Mouse (Mus musculus) embryonic facial prominence, embryonic 10.5 days (tissue): Measurements from ENCODE around the gene Map2k1. TPM values are rescaled to one million over a fixed set of nuclear protein-coding genes. Genes with fewer than 3 reads are reported as not detected.

ENCODE experiments used
- DNase-seq: peaks from one replicate; pipeline ENCODE4 v3.0.0-alpha.2; 2017; ENCODE audit warnings: low spot score
- H3K27ac ChIP-seq: fragments of 300-500 bp; sonication (generic); replicated peaks from 2 replicates; pipeline ENCODE4 v1.5.1; 2016; ENCODE audit warnings: mild to moderate bottlenecking
- H3K27me3 ChIP-seq: fragments of 300-500 bp; sonication (generic); replicated peaks from 2 replicates; pipeline ENCODE4 v1.6.1; 2016; ENCODE audit warnings: low read depth, mild to moderate bottlenecking; ENCODE audit not compliant: poor library complexity, severe bottlenecking
- H3K36me3 ChIP-seq: fragments of 300-500 bp; sonication (generic); replicated peaks from 2 replicates; pipeline ENCODE4 v1.6.1; 2016; ENCODE audit warnings: mild to moderate bottlenecking, moderate library complexity
- H3K4me1 ChIP-seq: fragments of 300-500 bp; sonication (generic); 2 replicates; pipeline ENCODE4 v1.6.1; 2016
- H3K4me3 ChIP-seq: fragments of 300-500 bp; sonication (generic); 2 replicates; pipeline ENCODE4 v1.5.1; 2016; ENCODE audit warnings: mild to moderate bottlenecking, moderate library complexity
- H3K9me3 ChIP-seq: fragments of 300-500 bp; sonication (generic); 2 replicates; pipeline ENCODE4 v1.6.1; 2016; ENCODE audit warnings: mild to moderate bottlenecking
- whole genome bisulfite sequencing: fragments of 180-500 bp; shearing (Covaris S2); methylation state at CpG from one replicate; pipeline ENCODE4 v1.1.7; 2016; 5-methylcytosine and 5-hydroxymethylcytosine counted together
- polyA plus RNA-seq: library from polyadenylated mRNA; unstranded; fragments of >200 nt; fragmentation: Nextera tagmentation; extraction: Ambion mirVana; gene quantifications from 2 replicates; pipeline ENCODE4 v1.2.1, GENCODE M21; 2016

The Map2k1 gene
- polyA plus RNA-seq, 1 experiment from 2014 or later = 82.6 TPM

DNA sequence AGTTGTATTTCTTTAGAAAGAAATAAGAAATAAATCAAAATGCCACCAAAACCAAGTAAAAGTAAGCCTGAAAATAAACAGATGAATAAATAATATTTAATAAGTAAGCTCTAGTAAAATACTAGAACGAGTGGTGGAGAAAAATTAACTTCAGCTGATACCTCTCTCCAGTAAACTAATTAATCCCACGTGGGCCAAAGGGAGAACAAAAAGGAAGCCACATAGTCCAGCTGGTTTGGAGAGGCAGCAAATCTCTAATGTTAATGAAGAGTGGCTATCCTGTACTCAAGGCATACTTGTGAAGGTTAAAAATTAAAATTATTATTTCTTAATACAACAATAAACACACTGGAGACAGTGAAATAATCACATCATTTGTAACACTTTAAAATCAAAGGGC is 13.3 kb downstream of the Map2k1 start:
- no peaks in the 10 kb centered on the region for H3K27me3 ChIP-seq
- H3K36me3 ChIP-seq = peaks cover 21% of the 10 kb centered on the region
- DNase-seq = no peak
- WGBS = 30% methylated on average over 2 of the region's 2 CpGs
- H3K4me3 ChIP-seq = peak overlapping the region; percentile 42
- no peaks in the 10 kb centered on the region for H3K9me3 ChIP-seq
- H3K4me1 ChIP-seq = peaks cover 24% of the 10 kb centered on the region
- peak overlapping the region; percentile 73 for H3K27ac ChIP-seq

DNA sequence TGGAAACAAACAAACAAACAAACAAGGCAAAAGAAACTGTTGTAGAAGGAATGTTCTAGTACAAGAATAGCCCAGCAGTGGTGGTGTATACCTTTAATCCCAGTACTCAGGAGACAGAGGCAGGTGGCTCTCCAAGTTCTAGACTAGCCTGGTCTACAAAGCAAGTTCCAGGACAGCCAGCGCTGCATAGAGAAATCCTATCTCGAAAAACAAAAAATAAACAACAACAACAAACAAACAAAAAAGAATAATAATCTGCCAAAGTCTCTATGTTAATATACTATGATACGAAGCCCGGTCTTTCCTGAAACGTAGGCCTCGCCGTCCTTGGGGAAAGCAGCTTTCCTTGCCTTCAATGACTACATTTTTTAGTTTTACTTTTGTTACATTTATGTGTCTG is 17.4 kb downstream of the Map2k1 start:
- Histone ChIP-seq H3K27me3 (no peaks in the 10 kb centered on the region), H3K4me3 (no peak overlapping the region), H3K4me1 (peaks cover 56% of the 10 kb centered on the region), H3K36me3 (peaks cover 20% of the 10 kb centered on the region), H3K27ac (no peak overlapping the region), H3K9me3 (no peaks in the 10 kb centered on the region)
- DNase-seq = no peak
- WGBS = 95% methylated on average over 7 of the region's 7 CpGs

DNA sequence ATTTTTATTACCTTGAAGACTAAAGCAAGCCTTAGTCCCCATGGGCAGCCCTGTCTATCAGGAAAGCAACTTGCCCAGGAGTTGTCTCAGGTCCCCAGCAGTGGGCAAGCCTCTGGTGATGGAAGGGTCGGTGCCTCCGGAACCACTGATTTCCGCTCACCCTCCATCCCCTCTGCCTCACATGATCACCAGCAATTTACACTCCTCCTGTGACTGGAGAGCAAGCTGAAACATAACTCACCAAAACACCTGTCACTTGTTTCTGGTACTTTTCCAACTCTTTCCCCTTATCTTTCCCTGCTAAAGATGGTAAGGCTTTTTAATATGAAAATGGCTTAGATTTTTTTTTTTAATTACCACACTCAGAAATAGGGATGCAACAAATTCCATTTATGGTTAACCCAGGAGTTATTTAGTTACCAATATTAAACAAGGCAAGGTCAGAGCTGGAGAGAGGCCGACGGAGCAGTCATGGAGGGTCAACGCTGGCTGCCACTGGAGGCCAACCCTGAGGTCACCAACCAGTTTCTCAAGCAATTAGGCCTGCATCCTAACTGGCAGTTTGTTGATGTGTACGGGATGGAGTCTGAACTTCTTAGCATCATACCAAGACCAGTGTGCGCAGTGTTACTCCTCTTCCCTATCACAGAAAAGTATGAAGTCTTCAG is 18.5 kb downstream of the Map2k1 start, which contains the start of gene Uchl4:
Uchl4 (plus strand) TSS at position 434 of the 668 bp plus-strand sequence.
- DNase-seq = no peak
- Histone ChIP-seq H3K36me3 (peaks cover 20% of the 10 kb centered on the region), H3K27me3 (no peaks in the 10 kb centered on the region), H3K4me1 (peaks cover 55% of the 10 kb centered on the region), H3K27ac (peak within 1 kb of the TSS; percentile 49), H3K9me3 (no peaks in the 10 kb centered on the region), H3K4me3 (no peak within 1 kb of the TSS)
- WGBS = 76% methylated on average over 8 of the region's 8 CpGs

DNA sequence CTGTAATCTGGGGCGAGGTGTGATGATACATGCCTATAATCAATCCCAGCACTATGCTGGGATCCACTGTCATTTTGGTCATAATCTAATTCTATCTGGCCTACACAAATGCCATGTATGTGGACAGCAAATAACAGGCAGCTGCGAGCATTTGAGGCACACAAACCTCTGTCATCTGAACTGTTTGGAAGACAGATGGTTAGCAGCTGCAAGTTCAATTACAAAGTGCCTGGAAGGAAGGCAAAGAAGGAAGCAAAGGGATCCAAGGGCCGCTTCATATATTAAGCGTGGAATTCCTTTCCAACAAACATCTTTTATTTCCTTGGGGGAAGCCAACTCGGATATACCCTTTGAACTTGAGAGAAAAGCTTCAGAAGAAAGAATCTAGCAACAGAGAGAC is 19.8 kb downstream of the Map2k1 start:
- 46% methylated on average over 5 of the region's 5 CpGs for WGBS
- H3K4me1 ChIP-seq = peaks cover 61% of the 10 kb centered on the region
- no peaks in the 10 kb centered on the region for H3K27me3 ChIP-seq
- H3K4me3 ChIP-seq = no peak overlapping the region
- peak; percentile 42 for DNase-seq
- peaks cover 15% of the 10 kb centered on the region for H3K36me3 ChIP-seq
- peak overlapping the region; percentile 49 for H3K27ac ChIP-seq
- no peaks in the 10 kb centered on the region for H3K9me3 ChIP-seq

DNA sequence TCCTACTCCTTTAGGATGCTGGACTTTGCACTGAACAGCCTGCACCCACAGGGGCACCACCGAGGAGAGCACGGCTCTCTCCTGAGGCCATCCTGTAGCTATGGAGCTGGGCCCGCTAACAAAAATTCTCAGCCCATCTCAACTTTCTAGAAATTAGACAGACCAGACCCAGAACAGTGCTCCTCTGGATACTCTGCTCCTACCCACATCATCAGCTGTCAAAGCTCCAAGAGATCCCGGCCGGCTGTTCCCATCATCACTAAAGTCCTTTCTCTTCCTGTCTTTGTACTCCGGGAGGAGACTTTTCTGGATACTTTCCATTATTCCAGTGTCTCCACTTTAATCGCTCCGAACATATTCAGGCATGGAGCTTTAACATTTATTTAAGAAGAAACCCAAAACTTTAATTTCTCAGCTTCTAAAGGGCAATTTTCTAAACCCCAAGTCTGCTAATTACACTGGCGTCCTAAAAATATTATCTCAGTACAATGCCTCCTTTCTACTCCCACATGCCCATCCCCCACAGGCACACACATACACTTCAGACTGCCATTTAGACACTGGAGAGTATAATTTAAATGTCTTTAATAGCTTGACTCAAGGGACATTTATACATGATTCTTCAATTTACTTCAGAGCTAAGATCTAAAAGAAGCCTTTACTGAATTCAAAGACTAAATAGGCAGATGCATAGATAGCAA is 21.0 kb downstream of the Map2k1 start:
- peak; percentile 43 for DNase-seq
- Histone ChIP-seq H3K4me1 (peaks cover 63% of the 10 kb centered on the region), H3K4me3 (no peak overlapping the region), H3K9me3 (no peaks in the 10 kb centered on the region), H3K36me3 (peaks cover 13% of the 10 kb centered on the region), H3K27me3 (no peaks in the 10 kb centered on the region), H3K27ac (peak overlapping the region; percentile 52)
- WGBS = 47% methylated on average over 9 of the region's 9 CpGs

DNA sequence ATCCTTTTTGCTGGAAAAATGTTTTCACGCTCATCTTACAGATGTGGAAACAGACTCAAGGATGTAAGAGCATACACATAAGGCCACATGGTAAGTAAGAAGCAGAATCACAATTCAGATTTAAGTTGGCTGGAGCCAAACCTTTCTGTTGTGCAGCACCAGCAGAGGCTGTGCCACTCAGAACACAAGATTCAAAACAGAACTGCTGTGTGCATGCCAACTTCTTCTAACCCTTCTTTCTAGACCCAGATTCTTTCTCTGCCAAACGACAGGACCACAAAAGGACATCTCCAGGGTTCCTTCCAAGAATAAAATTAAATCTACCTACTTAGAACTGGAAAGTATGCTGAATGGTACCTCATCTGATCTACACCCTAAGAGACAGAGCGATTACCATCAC is 21.8 kb downstream of the Map2k1 start:
- H3K4me1 ChIP-seq = peaks cover 63% of the 10 kb centered on the region
- no peak overlapping the region for H3K4me3 ChIP-seq
- no peaks in the 10 kb centered on the region for H3K9me3 ChIP-seq
- H3K36me3 ChIP-seq = peaks cover 13% of the 10 kb centered on the region
- H3K27ac ChIP-seq = peak overlapping the region; percentile 52
- no peak for DNase-seq
- WGBS = 84% methylated on average over 3 of the region's 3 CpGs
- no peaks in the 10 kb centered on the region for H3K27me3 ChIP-seq

DNA sequence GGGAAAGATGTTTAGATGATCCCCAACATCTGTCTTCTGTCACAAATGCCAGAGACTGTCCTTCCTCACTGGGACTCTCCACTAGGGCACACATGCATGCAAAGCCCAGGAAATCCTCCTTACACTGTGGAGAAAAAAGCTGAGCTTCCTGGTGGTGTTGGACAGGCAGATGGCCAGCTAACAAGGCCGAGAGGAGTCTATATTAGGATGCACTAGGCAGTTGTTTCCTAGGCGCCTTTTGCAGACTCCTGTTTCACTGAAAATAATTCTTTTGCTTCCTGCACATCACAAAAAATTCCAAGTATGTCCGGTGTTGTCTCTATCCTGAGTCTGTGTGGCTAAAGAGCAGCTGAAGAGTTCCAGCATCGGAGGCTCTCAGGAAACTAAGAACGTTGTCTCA is 22.3 kb downstream of the Map2k1 start:
- WGBS = 56% methylated on average over 5 of the region's 5 CpGs
- H3K9me3 ChIP-seq = no peaks in the 10 kb centered on the region

DNA sequence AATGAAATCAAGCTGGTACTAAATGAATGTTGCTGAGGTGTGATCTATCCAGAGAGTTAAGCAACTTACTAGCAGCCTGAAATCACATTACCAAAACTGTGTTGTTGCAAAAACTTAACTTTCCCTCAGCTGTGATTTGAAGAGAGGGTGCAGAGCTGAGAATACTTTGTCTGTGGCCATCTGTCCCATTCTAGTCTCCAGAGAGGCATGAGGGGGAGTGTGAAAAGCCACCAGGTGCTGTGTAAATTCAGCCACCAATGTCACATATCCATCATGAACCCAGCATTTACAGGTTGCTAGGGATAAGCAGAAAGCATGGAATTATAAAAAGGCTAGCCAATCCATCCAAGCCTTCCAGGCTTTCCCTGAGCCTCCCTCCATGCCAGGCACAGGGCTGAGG is 24.5 kb downstream of the Map2k1 start:
- H3K9me3 ChIP-seq = no peaks in the 10 kb centered on the region
- no peaks in the 10 kb centered on the region for H3K27me3 ChIP-seq
- peaks cover 5% of the 10 kb centered on the region for H3K36me3 ChIP-seq
- H3K4me1 ChIP-seq = peaks cover 50% of the 10 kb centered on the region
- no peak overlapping the region for H3K4me3 ChIP-seq
- no peak for DNase-seq
- no peak overlapping the region for H3K27ac ChIP-seq

More for the DNA sequence above, 22.3 kb downstream of the Map2k1 start:
- no peak for DNase-seq
- Histone ChIP-seq H3K36me3 (peaks cover 10% of the 10 kb centered on the region), H3K27me3 (no peaks in the 10 kb centered on the region), H3K4me3 (no peak overlapping the region), H3K4me1 (peaks cover 63% of the 10 kb centered on the region), H3K27ac (peak overlapping the region; percentile 52)

DNA sequence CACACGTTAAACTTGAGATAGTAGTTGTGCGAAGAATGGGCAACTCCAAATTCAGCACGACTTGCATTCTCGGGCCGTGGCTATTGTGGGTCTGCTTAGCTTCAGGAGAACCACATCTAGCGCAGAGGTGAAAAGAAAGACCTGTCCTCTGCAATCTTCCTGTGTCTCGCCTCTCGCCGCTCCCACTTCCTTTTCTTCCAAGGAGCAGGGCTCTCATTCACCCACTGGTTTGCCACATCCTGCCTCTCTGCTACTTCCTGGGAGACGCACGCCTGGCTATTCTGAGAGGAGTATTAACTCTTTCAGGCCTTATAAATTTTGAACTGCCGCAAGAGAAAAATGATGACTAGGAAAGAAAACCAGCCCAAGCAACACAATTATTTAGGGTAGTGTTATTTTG is 25.7 kb downstream of the Map2k1 start:
- Histone ChIP-seq H3K9me3 (no peaks in the 10 kb centered on the region), H3K36me3 (peaks cover 5% of the 10 kb centered on the region), H3K4me3 (no peak overlapping the region), H3K27ac (no peak overlapping the region), H3K27me3 (no peaks in the 10 kb centered on the region), H3K4me1 (peaks cover 37% of the 10 kb centered on the region)
- no peak for DNase-seq
- WGBS = 85% methylated on average over 12 of the region's 12 CpGs

DNA sequence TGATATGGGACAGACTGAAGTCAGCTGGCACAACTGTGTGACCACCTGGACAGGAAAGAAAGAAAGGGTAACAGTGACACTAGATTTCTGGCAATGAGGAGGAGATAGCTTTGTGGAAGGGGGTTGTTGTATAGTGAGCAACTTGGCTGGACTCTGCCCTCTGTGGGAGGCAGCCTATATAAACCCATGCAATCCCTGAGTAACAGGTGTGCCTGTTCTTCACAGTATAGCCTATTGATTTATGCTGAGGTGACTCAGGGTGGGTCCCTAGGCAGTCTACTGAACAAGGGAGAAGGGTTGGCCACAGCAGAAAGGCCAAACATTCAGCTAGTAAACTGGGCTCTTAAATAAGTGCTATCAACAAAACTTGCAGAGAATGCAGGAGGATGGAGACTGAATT is 27.6 kb downstream of the Map2k1 start:
- no peak overlapping the region for H3K27ac ChIP-seq
- H3K4me3 ChIP-seq = no peak overlapping the region
- peaks cover 26% of the 10 kb centered on the region for H3K4me1 ChIP-seq
- H3K9me3 ChIP-seq = no peaks in the 10 kb centered on the region
- no peaks in the 10 kb centered on the region for H3K27me3 ChIP-seq
- DNase-seq = no peak
- H3K36me3 ChIP-seq = peaks cover 5% of the 10 kb centered on the region

DNA sequence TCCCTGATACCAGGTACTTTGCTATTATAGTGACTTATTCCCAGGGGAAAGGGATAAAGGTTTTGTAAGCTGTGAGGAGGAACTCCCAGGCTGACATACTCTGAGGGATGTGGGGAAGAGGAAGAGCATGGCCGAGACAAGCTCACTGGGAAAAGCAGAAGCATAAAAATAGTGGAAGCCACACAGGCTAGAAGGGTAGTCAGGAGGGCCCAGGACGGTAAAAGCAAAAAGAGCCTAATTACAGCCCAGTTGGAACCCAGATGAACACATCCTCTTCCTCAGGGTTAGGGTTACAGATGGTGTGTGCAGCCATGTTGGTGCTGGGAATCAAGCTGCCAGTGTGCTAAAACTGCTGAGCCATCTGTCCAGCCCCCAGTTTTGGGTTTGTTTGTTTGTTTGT is 31.3 kb downstream of the Map2k1 start:
- Histone ChIP-seq H3K9me3 (no peaks in the 10 kb centered on the region), H3K27ac (no peak overlapping the region), H3K27me3 (no peaks in the 10 kb centered on the region), H3K36me3 (peaks cover 5% of the 10 kb centered on the region), H3K4me3 (no peak overlapping the region), H3K4me1 (peaks cover 24% of the 10 kb centered on the region)
- 72% methylated on average over 2 of the region's 2 CpGs for WGBS
- DNase-seq = no peak

DNA sequence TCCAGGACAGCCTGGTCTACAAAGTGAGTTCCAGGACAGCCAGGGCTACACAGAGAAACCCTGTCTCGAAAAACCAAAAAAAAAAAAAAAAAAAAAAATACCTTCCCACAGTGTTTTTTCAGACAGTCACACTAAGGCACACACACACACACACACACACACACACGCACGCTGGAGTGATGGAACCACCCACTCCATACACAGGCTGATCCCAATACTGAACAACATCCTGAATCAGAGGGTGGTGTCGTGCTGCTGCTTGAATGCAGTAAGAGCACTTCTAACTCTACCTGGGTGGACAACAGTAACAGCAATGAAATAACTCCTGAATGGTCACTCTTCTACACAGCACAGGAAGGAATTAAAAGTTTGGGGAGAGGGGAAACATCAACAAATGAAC is 32.0 kb downstream of the Map2k1 start:
- Histone ChIP-seq H3K9me3 (no peaks in the 10 kb centered on the region), H3K27ac (no peak overlapping the region), H3K27me3 (no peaks in the 10 kb centered on the region), H3K4me1 (peaks cover 24% of the 10 kb centered on the region), H3K36me3 (peaks cover 5% of the 10 kb centered on the region), H3K4me3 (no peak overlapping the region)
- DNase-seq = no peak
- 89% methylated on average over 4 of the region's 4 CpGs for WGBS

DNA sequence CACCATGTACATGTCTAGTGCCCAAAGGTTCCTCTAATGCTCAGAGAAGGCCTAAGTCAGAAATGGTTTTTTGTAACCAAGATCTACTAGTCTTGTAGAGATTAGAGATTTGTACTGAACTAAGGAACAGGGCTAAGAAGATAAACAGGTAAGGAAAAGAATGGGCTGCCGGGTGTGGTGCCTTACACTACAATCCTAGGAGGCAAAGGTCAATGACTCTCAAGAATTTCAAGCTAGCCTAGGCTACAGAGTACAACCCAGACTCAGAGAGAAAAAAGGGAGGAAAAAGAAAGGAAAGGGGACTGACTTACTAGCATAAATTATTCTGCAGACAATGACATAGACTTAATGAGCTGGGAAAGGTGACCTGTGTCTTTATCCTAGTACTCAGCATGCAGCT is 32.8 kb downstream of the Map2k1 start:
- Histone ChIP-seq H3K27ac (no peak overlapping the region), H3K36me3 (peaks cover 5% of the 10 kb centered on the region), H3K4me1 (peaks cover 24% of the 10 kb centered on the region), H3K9me3 (no peaks in the 10 kb centered on the region), H3K27me3 (no peaks in the 10 kb centered on the region), H3K4me3 (no peak overlapping the region)
- WGBS = 73% methylated on average over 1 of the region's 1 CpGs
- no peak for DNase-seq
